Mouse (Mus musculus): ENCODE data around the gene Odf3l1.

DNA sequence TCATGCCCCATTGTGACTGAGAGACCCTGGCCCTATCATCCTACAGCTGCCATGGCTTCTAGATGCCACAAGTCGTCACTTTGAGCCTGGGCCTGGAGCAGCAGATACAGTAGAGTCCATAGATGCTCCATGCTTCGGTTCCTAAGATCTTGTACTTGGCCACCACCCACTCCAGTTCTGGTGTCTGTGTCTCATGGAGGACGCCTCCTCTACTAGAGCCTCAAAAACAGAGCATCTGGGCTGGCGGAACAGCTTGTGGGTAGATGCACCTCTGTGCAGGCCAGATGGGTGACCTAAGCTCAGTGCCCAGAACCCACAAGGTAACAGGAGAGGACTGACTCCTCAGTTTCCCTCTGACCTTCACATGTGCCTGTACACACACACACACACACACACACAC lies 19.8 kb upstream of the Odf3l1 start:
- TF ChIP-seq CTCF (conservative IDR thresholded peaks at IDR 0.05; ENCODE audit: low read length) (no peak), NANOG (IDR thresholded peaks at IDR 0.05; ENCODE audit: borderline replicate concordance, low read length) (no peak), POU5F1 (IDR thresholded peaks at IDR 0.05; ENCODE audit: borderline replicate concordance, low read length) (no peak)
